Mouse (Mus musculus) CH12.LX (cell line): Measurements from ENCODE around the gene Sirt6.

Source experiments
- CTCF ChIP-seq, 2 experiments: IDR thresholded peaks in 1 of 2; conservative IDR thresholded peaks in 1 of 2; 2 replicates each; pipeline ENCODE4 v1.5.1; 2011 to 2012; ENCODE audit warnings: low read depth in 2 of 2, low read length in 2 of 2, improper control_type of control experiment in 1 of 2, inconsistent platforms in 1 of 2, mild to moderate bottlenecking in 1 of 2, moderate library complexity in 1 of 2
- EP300 ChIP-seq: IDR thresholded peaks from 2 replicates; pipeline ENCODE4 v1.6.1; 2011; ENCODE audit warnings: low read length, improper control_type of control experiment
- MAZ ChIP-seq: IDR thresholded peaks from 2 replicates; pipeline ENCODE4 v1.6.1; 2012; ENCODE audit warnings: low read depth, mild to moderate bottlenecking, inconsistent platforms, low read length, improper control_type of control experiment, moderate library complexity
- POLR2A ChIP-seq: IDR thresholded peaks from 2 replicates; pipeline ENCODE4 v1.6.1; 2011; ENCODE audit warnings: low read depth, mild to moderate bottlenecking, improper control_type of control experiment, low read length

- TF ChIP-seq MAZ: no peak
- no peak for TF ChIP-seq POLR2A
- no peak for TF ChIP-seq EP300
- TF ChIP-seq CTCF (conservative IDR thresholded peaks at IDR 0.05 in 1 of 2, IDR thresholded peaks at IDR 0.05 in 1 of 2; ENCODE audit: low read depth in 2 of 2, low read length in 2 of 2): no peak
These were observed 14.5 kb upstream of the Sirt6 start for GRCm38 (mm10) chr10:81641978-81642647.
